Mouse (Mus musculus) brain, embryonic 14.5 days (tissue): Measurements from ENCODE around the gene Klf3.

Experiments used
- CTCF ChIP-seq: fragments of 200-500 bp; IDR thresholded peaks from 2 replicates; pipeline ENCODE4 v1.5.1; 2012; ENCODE audit warnings: inconsistent platforms, mild to moderate bottlenecking, moderate library complexity, borderline replicate concordance; ENCODE audit not compliant: insufficient read depth, insufficient read length; ENCODE audit errors: extremely low read depth
- POLR2A ChIP-seq: fragments of 200-500 bp; IDR thresholded peaks from 2 replicates; pipeline ENCODE4 v1.6.1; 2012; ENCODE audit warnings: mild to moderate bottlenecking, inconsistent platforms, borderline replicate concordance; ENCODE audit not compliant: poor library complexity, insufficient read depth, insufficient read length, severe bottlenecking; ENCODE audit errors: extremely low read depth

DNA sequence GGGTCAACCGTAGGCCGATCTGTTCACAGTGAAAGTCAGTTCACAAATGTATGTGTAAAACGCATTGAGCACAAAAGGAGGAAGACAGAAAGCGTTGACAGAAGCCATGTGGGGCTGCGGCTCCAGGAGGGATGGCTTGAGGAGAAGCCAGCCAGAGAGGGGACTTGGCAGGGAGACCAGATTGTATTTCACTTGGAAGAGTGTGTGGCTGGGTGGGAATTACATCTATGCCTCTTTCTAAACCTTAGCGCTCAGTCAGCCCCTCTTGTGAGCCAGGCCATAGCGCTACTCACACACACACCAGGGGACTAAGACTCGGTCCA is 13.7 kb downstream of the Klf3 start:
- TF ChIP-seq POLR2A: no peak
- TF ChIP-seq CTCF: no peak
